Mouse (Mus musculus) stomach, embryonic 14.5 days (tissue): ENCODE data around the gene Bub1b. TPM values are rescaled to one million over a fixed set of nuclear protein-coding genes. Genes with fewer than 3 reads are reported as not detected.

Source experiments
- ATAC-seq: fragments of 200-750 bp; cut with Nextera tagmentation; 2 replicates; pipeline ENCODE4 v1.8.0; 2017; ENCODE audit warnings: low read depth, moderate TSS enrichment; ENCODE audit not compliant: insufficient number of reproducible peaks, insufficient read depth, low FRiP score
- H3K27ac ChIP-seq: fragments of 300-500 bp; sonication (generic); 2 replicates; pipeline ENCODE4 v1.5.1; 2014; ENCODE audit warnings: mild to moderate bottlenecking, low read length, moderate library complexity, mixed read lengths
- H3K27me3 ChIP-seq: fragments of 300-500 bp; sonication (generic); 2 replicates; pipeline ENCODE4 v1.6.1; 2014; ENCODE audit warnings: low read length, control low read depth, mixed read lengths; ENCODE audit not compliant: control insufficient read depth, insufficient read depth
- H3K36me3 ChIP-seq: fragments of 300-500 bp; sonication (generic); 2 replicates; pipeline ENCODE4 v1.6.1; 2014; ENCODE audit warnings: mild to moderate bottlenecking, control low read depth, low read length, moderate library complexity, mixed read lengths; ENCODE audit not compliant: control insufficient read depth, insufficient read depth
- H3K4me1 ChIP-seq: fragments of 300-500 bp; sonication (generic); 2 replicates; pipeline ENCODE4 v1.6.1; 2014; ENCODE audit warnings: low read length, control low read depth, mixed read lengths; ENCODE audit not compliant: control insufficient read depth, insufficient read depth
- H3K4me2 ChIP-seq: fragments of 300-500 bp; sonication (generic); replicated peaks from 2 replicates; pipeline ENCODE4 v1.6.1; 2014; ENCODE audit warnings: low read depth, low read length, control low read depth
- H3K4me3 ChIP-seq: fragments of 300-500 bp; sonication (generic); 2 replicates; pipeline ENCODE4 v1.5.1; 2014; ENCODE audit warnings: low read depth, low read length, control low read depth
- H3K9ac ChIP-seq: fragments of 300-500 bp; sonication (generic); replicated peaks from 2 replicates; pipeline ENCODE4 v1.6.1; 2014; ENCODE audit warnings: low read depth, mild to moderate bottlenecking, control low read depth, low read length, moderate library complexity, mixed read lengths
- H3K9me3 ChIP-seq: fragments of 300-500 bp; sonication (generic); 2 replicates; pipeline ENCODE4 v1.6.1; 2016; ENCODE audit warnings: low read depth, low read length, control low read depth; ENCODE audit not compliant: control insufficient read depth
- WGBS: fragments of 180-500 bp; shearing (Covaris S2); extraction: QIAGEN DNeasy Blood & Tissue Kit; methylation state at CpG from one replicate; pipeline ENCODE4 v1.1.7; 2014; 5-methylcytosine and 5-hydroxymethylcytosine counted together
- polyA plus RNA-seq: library from polyadenylated mRNA; unstranded; fragments of >200 nt; fragmentation: Nextera tagmentation; extraction: Ambion mirVana; gene quantifications from 2 replicates; pipeline ENCODE4 v1.2.1, GENCODE M21; 2014

Gene Bub1b
- polyA plus RNA-seq, 1 experiment from 2014 or later = 81.2 TPM

DNA sequence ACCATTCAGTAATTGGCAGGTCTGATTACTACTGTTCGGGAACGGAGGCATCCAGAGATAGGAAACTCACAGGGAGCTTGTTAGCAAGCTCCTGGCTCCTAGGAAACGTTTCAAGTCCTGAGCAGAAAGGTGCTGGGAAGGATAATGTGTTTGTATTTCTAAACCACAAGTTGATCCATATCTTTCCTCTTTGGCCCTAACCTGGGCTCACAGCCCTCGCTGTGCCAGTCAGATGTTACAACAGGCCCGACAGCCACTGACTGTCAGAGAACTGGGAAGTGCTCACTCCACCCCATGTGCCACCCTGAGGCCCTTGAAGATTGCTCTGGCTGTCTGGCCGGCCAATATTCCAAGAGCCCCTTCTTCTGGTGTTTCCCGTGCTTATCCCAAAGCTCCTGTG lies 76.5 kb downstream of the Bub1b start:
- Histone ChIP-seq H3K27me3 (peaks cover 28% of the 10 kb centered on the region), H3K9me3 (no peaks in the 10 kb centered on the region), H3K9ac (no peak overlapping the region), H3K36me3 (no peaks in the 10 kb centered on the region), H3K27ac (no peak overlapping the region), H3K4me1 (peaks cover 10% of the 10 kb centered on the region; the same call in 1 of the 2 replicates), H3K4me2 (no peak overlapping the region), H3K4me3 (no peak overlapping the region)
- 16% methylated on average over 7 of the region's 7 CpGs for WGBS
- no peak for ATAC-seq

DNA sequence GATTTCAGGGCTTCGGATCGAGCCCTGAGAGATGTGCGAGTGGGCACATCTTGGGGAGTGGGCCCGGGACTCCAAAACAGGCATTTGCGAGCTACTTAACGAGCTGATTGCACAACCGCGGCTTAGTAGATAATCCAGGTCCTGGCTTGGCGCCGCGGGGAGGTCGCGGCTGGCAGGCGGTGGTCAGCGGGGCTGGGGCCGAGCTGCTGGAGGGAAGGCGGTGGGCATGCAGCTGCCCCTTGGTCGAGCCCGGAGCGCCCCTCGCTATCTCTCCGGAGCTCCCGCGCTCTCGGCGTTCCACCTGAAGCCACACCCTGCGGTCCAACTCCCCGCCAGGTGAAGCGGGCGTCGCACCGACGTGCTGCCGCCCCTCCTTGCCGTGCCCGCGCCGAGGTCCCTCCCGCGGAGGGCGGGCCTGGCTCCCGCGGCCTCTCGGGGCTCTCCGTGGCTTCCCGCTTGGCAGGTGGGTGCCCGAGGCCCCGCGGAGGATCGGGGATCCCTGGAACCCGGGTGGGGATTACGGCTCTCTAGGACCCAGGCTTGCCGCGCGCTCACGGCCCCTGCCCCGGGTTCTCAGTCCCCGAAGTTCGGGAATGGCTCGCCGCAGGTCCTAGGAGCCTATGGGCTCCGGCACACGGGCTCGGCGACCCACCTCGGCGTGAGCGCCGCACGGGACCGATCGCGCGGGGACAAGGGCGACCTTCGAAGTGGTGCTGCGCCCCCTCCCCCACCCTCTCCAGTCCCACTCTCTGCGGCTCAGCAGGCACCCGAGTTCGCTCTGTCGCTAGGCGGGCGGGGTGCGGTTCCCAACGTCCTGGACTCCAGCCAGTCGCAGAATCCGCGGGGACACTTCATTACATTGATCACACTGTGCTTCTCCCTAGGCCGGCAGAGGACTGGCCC lies 79.1 kb downstream of the Bub1b start:
- peak; percentile 55; the same call in 1 of the 2 replicates for ATAC-seq
- Histone ChIP-seq H3K9me3 (no peaks in the 10 kb centered on the region), H3K4me2 (peak overlapping the region; percentile 98), H3K9ac (peak overlapping the region; percentile 0; the same call in 1 of the 2 replicates), H3K27me3 (peaks cover 31% of the 10 kb centered on the region), H3K4me3 (peak overlapping the region; percentile 48), H3K4me1 (peaks cover 10% of the 10 kb centered on the region; the same call in 1 of the 2 replicates), H3K36me3 (no peaks in the 10 kb centered on the region), H3K27ac (no peak overlapping the region)
- WGBS = 1% methylated on average over 84 of the region's 89 CpGs

DNA sequence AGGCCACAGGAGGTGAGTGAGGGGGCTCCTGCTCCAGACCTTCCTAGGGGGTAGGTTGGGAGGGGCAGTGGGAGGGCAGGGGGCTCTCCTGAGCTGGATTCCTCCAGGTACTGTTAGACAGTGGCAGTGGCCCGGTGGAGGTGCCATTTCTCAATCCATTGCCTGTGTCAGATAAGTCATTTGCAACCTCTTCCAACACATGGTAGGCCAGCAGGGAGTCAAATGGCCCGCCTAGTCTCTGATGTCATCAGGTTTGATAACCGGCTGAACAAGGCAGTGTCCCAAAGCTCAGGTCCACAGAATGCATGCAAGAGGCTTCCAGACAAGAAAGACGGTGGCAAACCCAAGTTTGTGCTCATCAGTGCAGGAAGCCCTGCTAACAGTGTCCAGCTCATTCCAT lies 79.8 kb downstream of the Bub1b start:
- no peak overlapping the region for H3K27ac ChIP-seq
- peak overlapping the region; percentile 48 for H3K4me3 ChIP-seq
- H3K4me1 ChIP-seq = peaks cover 10% of the 10 kb centered on the region; the same call in 1 of the 2 replicates
- no peaks in the 10 kb centered on the region for H3K36me3 ChIP-seq
- no peaks in the 10 kb centered on the region for H3K9me3 ChIP-seq
- peak overlapping the region; percentile 98 for H3K4me2 ChIP-seq
- WGBS = 17% methylated on average over 4 of the region's 4 CpGs
- H3K9ac ChIP-seq = no peak overlapping the region
- no peak for ATAC-seq
- peaks cover 31% of the 10 kb centered on the region for H3K27me3 ChIP-seq

DNA sequence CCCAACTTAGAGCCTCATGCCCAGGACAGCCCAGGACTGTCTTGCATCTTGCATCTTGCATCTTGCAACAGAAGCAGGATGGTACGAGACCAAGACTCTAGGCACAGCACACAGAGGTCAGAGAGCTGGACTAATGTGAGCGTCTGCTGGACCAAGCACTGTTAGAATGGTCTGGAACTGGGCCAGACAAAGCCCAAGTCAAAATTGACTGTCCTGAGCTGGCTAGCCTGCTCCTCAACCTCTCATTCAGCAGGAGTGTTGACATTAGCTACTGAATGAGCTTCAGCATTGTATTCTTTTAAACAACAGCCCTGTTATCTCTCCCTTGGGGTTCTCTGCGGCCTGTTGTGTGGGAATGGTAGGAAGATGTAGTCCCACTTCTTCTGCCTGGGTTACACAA lies 81.6 kb downstream of the Bub1b start:
- no peak for ATAC-seq
- Histone ChIP-seq H3K27ac (no peak overlapping the region), H3K36me3 (no peaks in the 10 kb centered on the region), H3K4me2 (no peak overlapping the region), H3K27me3 (peaks cover 28% of the 10 kb centered on the region), H3K9me3 (no peaks in the 10 kb centered on the region), H3K9ac (no peak overlapping the region), H3K4me1 (peaks cover 10% of the 10 kb centered on the region; the same call in 1 of the 2 replicates), H3K4me3 (no peak overlapping the region)
- 72% methylated on average over 3 of the region's 3 CpGs for WGBS

DNA sequence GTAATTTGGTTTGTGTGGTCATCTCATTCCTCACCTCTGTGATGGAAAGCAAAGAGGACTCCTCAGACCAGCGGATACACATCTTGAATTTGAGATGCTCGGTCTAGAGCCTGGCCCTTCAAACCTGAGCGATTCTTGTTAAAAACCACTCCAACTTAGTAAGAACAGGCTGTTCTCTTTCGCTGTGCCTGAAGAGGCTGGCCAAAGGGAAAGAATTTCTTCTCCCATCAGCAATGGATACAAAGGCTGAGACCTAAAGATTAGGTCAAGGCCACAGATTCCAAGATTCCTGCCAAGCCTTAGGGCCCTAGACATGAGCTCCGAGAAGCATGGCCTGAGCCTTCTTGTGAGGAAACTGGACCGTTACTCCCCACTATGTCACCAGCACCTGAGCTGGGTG lies 82.9 kb downstream of the Bub1b start:
- H3K9me3 ChIP-seq = no peaks in the 10 kb centered on the region
- peaks cover 24% of the 10 kb centered on the region for H3K27me3 ChIP-seq
- ATAC-seq = no peak
- peaks cover 10% of the 10 kb centered on the region; the same call in 1 of the 2 replicates for H3K4me1 ChIP-seq
- H3K27ac ChIP-seq = no peak overlapping the region
- H3K4me2 ChIP-seq = no peak overlapping the region
- no peaks in the 10 kb centered on the region for H3K36me3 ChIP-seq
- H3K4me3 ChIP-seq = no peak overlapping the region
- 91% methylated on average over 6 of the region's 6 CpGs for WGBS
- H3K9ac ChIP-seq = no peak overlapping the region

DNA sequence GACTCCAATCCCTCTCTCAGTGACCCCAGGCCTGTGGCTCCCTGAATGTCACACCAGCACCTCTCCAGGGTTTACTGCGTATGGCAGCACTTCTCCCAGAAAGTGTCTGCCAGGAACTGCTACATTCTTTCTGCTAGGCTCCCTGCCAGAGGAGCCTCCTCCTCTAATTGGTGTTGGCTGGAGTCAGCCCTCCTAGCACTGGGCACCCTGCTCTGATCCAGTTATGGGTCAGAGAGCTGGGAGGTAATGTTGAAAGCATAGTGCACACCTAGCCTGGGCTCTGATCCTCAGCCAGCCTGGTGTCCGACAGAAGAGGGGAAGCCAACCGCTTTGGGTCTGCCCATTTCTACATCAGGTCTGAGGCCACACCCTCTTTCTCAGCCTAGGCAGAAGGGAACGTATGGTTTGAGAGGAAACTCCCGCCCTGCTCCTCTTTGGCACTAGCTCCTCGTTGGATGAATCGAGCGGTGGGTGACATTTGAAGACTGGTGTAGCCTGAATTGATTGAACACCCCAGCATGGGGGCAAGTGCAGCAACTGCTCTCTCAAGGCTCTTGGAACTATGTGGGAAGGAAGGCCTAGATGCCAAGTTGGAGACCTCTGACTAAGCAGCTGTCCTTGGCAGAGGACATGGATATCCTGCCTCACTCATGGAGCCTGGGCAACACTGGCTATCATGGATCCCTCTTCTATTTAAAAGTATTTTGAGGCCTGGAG lies 84.7 kb downstream of the Bub1b start:
- Histone ChIP-seq H3K9me3 (no peaks in the 10 kb centered on the region), H3K9ac (no peak overlapping the region), H3K36me3 (no peaks in the 10 kb centered on the region), H3K27ac (no peak overlapping the region), H3K4me1 (no peaks in the 10 kb centered on the region), H3K4me2 (no peak overlapping the region), H3K27me3 (peaks cover 10% of the 10 kb centered on the region; the same call in 1 of the 2 replicates), H3K4me3 (no peak overlapping the region)
- 0 out of 2 replicates have a peak, but pooled peaks have one; percentile 30 for ATAC-seq
- 50% methylated on average over 8 of the region's 8 CpGs for WGBS

DNA sequence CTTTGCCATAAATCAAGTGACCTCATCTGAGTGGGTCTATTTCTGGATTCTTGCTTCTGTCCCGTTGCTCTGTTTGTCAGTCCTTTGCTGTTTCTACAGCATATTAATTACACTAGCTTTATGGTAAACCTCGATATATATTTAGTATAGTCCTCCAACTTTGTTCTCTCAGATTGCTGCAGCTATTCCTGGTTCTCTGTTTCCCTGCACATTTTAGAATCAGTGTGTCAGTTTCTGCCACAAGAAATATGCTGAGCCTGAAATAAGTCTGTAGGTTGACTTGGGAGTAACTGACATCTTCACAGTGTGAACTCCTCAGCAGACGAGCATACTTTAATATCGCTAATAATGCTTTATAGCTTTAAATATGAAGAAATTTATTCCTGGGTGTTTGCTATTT lies 87.1 kb downstream of the Bub1b start:
- no peak overlapping the region for H3K4me2 ChIP-seq
- ATAC-seq = no peak
- no peaks in the 10 kb centered on the region for H3K9me3 ChIP-seq
- no peak overlapping the region for H3K27ac ChIP-seq
- WGBS = 75% methylated on average over 4 of the region's 4 CpGs
- no peaks in the 10 kb centered on the region for H3K4me1 ChIP-seq
- no peak overlapping the region for H3K4me3 ChIP-seq
- no peaks in the 10 kb centered on the region for H3K36me3 ChIP-seq
- no peaks in the 10 kb centered on the region for H3K27me3 ChIP-seq
- H3K9ac ChIP-seq = no peak overlapping the region

DNA sequence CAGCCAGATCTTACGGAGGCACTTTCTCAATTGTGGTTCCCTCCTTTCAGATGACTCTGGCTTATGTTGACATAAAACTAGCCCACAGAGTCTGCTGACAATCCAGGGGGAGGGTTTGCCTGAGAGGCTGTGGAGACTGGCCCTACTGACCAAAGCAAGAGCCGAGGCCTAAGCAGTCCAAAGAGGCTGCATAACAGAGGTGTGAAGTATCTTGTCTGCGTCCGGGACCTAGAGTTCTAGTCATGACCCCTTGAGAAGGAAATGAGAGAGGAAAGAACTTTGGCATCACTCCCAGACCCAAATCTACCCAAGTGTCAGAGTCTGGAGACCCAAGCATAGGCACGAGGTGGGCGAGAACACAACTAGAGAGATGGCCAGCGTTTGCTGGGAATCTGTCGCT lies 88.7 kb downstream of the Bub1b start:
- ATAC-seq = no peak
- Histone ChIP-seq H3K27me3 (no peaks in the 10 kb centered on the region), H3K4me3 (no peak overlapping the region), H3K27ac (no peak overlapping the region), H3K9ac (no peak overlapping the region), H3K9me3 (no peaks in the 10 kb centered on the region), H3K4me2 (no peak overlapping the region), H3K36me3 (no peaks in the 10 kb centered on the region), H3K4me1 (no peaks in the 10 kb centered on the region)
- 60% methylated on average over 8 of the region's 8 CpGs for WGBS
